Mouse (Mus musculus) embryonic stem cell, embryonic (primary cell): Measurements from ENCODE around the gene Sde2.

Experiments used
- CTCF ChIA-PET, 4 experiments: fragments of 300-600 bp in 2 of 4; fragments of 350-600 bp in 2 of 4; sonication (Branson Sonifier 250); formaldehyde crosslinking; loops; one replicate each; lab custom pipeline; 2022; ENCODE audit warnings: inconsistent platforms in 2 of 4; lab: Charles Lee
- POLR2A ChIA-PET, 4 experiments: fragments of 300-600 bp in 2 of 4; fragments of 350-600 bp in 2 of 4; sonication (Branson Sonifier 250); formaldehyde crosslinking; loops; one replicate each; lab custom pipeline; 2022; ENCODE audit warnings: antibody characterized with exemption in 4 of 4, inconsistent platforms in 1 of 4; lab: Charles Lee

Gene Sde2

GRCm38 (mm10) chr1:180823716-180824115 lies 27.2 kb upstream of the Sde2 start:
- CTCF ChIA-PET = interaction anchor here in 1 of 4 experiments (0.6 kb wide), 2 partner anchors 40 to 532 kb away, joined by 3 to 9 read pairs; no protein-coding TSS in a partner anchor
- POLR2A ChIA-PET = interaction anchor here in 2 of 4 experiments (1.0 to 5.0 kb wide), 7 partner anchors 10 to 30 kb away, joined by 3 to 54 read pairs (median 4); partner anchors contain the start of genes H3f3a (in 2 of the 2) and Sde2 (in 2 of the 2)

DNA sequence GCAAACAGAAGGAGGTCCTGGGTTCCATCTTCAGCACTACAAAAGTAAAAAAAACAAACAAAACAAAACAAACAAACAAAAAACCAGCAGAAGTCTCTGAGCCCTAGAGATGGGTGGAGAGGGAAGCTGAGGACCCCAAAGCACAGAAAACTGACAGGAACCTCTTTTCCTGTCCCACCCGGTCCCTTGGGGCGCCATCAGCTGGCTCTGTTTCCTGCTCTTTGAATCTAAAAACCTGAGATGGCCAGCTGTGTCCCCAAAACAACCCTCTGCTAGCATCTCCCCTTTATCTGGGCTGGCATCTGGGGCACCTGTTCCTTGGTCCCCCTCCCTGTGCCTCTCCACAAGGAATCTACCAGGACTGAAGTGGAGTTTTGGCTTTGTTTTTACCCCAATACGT lies 26.2 kb upstream of the Sde2 start:
- CTCF ChIA-PET = no interaction called here
- POLR2A ChIA-PET = interaction anchor here in 3 of 4 experiments (0.6 to 5.0 kb wide), 3 partner anchors 12 to 26 kb away, joined by 4 to 54 read pairs (median 6); partner anchors contain the start of genes H3f3a (in 1 of the 3) and Sde2 (in 1 of the 3)

DNA sequence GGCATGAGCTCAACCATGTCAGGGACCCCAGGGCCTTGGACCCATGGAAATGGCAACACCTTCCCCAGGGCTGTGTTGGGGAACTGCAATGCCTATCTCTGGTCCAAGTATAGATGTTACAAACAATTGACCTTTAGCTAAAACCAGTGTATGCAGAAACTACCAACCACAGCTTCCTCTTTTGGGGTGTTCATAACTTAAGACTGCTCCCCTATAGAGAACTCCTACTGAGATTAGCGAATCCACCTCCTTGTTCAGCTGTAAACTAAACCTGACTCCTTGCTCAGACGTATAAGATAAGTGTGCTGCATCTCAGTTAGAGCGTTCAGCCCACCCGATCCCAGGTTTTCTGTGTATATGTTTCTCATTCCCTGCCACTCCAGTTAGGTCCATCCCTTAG lies 24.3 kb upstream of the Sde2 start:
- ChIA-PET CTCF (interaction anchor here in 3 of 4 experiments (0.6 to 1.1 kb wide), 3 partner anchors 8 to 37 kb away, joined by 4 to 14 read pairs (median 6); no protein-coding TSS in a partner anchor), POLR2A (interaction anchor here in 3 of 4 experiments (0.9 to 6.6 kb wide), 12 partner anchors 9 to 62 kb away, joined by 3 to 72 read pairs (median 4); partner anchors contain the start of genes H3f3a (in 2 of the 3) and Sde2 (in 2 of the 3))

GRCm38 (mm10) chr1:180829775-180830174 lies 21.2 kb upstream of the Sde2 start:
- CTCF ChIA-PET = interaction anchor here in 1 of 4 experiments (0.6 to 1.3 kb wide), 3 partner anchors 12 to 56 kb away, joined by 3 to 4 read pairs (median 3); no protein-coding TSS in a partner anchor
- POLR2A ChIA-PET = interaction anchor here (0.6 to 13.1 kb wide), 32 partner anchors 9 to 150 kb away, joined by 3 to 162 read pairs (median 6); partner anchors contain the start of genes H3f3a (in 4 of the 4), Sde2 (in 3 of the 4) and Pycr2 (in 1 of the 4)

GRCm38 (mm10) chr1:180830175-180830574 lies 20.8 kb upstream of the Sde2 start:
- CTCF ChIA-PET = interaction anchor here in 3 of 4 experiments (0.5 to 1.3 kb wide), 7 partner anchors 13 to 1295 kb away, joined by 3 to 4 read pairs (median 3); no protein-coding TSS in a partner anchor
- POLR2A ChIA-PET = interaction anchor here (0.6 to 13.1 kb wide), 36 partner anchors 9 to 150 kb away, joined by 3 to 162 read pairs (median 4); partner anchors contain the start of genes H3f3a (in 4 of the 4), Sde2 (in 3 of the 4) and Pycr2 (in 1 of the 4)

DNA sequence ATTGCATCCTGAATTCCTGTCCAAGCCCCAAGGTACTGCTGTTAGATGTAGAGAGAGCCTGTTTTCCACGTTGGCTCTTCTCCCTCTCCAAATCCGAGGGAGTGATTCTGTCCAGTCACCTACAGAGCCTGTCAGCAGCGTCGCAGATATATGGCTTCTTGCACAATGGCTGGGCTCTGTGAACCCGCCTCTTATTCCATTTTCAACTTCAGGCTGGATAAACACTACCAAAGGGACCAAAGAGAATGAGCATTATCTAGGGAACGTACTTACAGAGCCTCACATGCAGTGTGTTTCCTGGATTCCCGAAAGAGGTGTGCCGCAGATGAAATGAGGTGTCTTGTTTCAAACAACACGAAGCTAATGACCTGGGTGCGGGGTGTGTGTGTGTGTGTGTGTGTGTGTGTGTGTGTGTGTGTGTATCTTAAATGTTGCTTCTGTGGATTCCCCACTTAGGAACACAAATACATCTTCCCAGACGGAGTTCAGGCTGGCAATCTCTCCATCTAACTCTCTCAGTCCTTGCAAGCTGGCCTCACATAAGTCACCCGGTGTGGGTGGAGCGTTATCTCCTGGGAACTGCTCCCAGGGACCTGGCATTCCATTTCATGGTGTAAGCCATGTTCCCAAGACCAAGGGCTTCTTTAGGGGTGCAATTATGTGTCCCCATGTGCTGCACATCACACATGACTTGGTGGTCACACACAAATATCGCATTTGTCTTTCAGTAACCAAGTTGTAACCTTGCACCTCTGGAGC lies 20.2 kb upstream of the Sde2 start:
- ChIA-PET CTCF (interaction anchor here in 3 of 4 experiments (0.5 to 1.3 kb wide), 5 partner anchors 13 to 1294 kb away, joined by 3 read pairs; no protein-coding TSS in a partner anchor), POLR2A (interaction anchor here (0.6 to 13.1 kb wide), 37 partner anchors 9 to 811 kb away, joined by 3 to 162 read pairs (median 5); partner anchors contain the start of genes H3f3a (in 4 of the 4), Sde2 (in 3 of the 4) and Pycr2 (in 1 of the 4))

DNA sequence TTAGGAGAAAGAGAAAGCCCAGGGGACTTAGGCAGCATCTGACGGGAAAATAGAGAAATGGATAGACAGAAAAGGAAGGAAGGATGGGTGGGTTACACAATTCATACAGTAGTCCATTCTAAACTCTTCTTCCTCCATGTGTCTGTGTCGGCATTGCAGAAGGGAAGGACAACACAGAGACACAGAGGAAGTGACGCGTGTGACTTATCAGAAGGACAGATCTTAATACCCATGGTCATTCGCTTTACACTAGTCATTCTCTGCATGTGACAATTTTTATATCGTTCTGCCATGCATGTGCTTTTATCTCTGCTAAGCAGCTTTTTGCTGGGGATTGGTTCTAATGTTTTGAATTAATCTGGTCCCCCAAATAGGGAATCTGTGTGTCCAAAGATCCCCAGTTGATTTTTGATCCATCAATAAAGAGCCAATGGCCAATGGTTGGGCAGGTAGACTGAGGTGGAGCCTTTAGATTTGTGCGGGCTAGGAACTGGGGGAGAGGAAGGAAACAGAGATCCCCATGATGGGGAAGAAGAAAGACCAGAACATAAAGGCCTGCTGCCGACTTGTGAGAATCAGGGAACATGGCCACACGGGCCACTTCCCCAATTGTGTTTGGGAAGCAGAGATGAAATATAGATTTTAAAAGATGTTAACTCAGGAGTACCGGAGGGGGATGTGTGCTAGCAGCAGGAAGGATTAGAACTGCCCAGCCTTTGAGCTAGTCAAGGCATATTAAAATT lies 15.5 kb upstream of the Sde2 start:
- ChIA-PET CTCF (no interaction called here), POLR2A (interaction anchor here in 3 of 4 experiments (1.3 to 13.1 kb wide), 6 partner anchors 12 to 22 kb away, joined by 5 to 162 read pairs (median 21); partner anchors contain the start of genes H3f3a (in 2 of the 3) and Sde2 (in 2 of the 3))

DNA sequence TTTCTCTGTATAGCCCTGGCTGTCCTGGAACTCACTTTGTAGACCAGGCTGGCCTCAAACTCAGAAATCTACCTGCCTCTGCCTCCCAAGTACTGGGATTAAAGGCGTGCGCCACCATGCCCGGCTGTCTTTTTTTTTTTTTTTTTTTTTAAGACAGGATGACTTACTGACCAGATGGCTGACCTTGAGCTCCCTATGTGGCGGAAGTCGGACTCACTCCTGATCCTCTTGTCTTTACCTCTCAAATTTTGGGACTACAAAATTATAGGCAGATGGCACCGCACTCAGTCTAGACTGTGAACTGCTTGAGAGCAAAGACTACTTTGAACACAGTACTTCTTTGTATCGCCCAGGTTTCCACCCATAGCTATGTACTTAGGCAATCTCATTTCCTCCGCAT lies 14.5 kb upstream of the Sde2 start:
- ChIA-PET CTCF (interaction anchor here in 2 of 4 experiments (0.6 to 0.7 kb wide), 3 partner anchors 9 to 139 kb away, joined by 4 to 5 read pairs (median 4); no protein-coding TSS in a partner anchor), POLR2A (interaction anchor here in 3 of 4 experiments (0.6 to 13.1 kb wide), 21 partner anchors 8 to 259 kb away, joined by 3 to 162 read pairs (median 4); partner anchors contain the start of genes Sde2 (in 3 of the 3) and H3f3a (in 2 of the 3))

- ChIA-PET CTCF (interaction anchor here in 1 of 4 experiments (0.6 kb wide), 1 partner anchor 170 kb away, joined by 4 read pairs; no protein-coding TSS in a partner anchor), POLR2A (interaction anchor here in 2 of 4 experiments (0.9 to 13.1 kb wide), 11 partner anchors 10 to 85 kb away, joined by 3 to 162 read pairs (median 5); partner anchors contain the start of genes H3f3a (in 2 of the 2) and Sde2 (in 2 of the 2))
Observed at GRCm38 (mm10) chr1:180837186-180837585, 13.7 kb upstream of the Sde2 start.

DNA sequence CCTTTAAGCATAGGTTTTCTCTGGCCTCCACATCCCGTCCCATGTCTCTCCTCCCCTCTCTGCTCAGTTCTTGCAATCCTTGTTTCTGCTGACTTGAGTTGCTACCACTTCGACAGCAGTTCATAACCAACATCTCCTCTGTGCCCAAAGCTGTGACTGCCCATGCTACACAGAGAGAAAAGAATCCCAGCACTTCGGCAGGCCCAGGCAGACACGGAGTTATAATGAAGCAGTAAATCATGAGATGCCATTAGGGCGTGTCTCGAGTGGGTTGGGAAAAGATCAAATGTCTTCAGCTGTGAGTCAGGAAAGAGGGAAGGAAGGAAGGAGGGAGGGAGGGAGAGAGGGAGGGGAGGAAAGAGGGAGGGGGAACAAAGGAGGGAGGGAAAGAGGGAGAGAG lies 12.9 kb upstream of the Sde2 start:
- CTCF ChIA-PET = interaction anchor here in 1 of 4 experiments (0.7 kb wide), 1 partner anchor 84 kb away, joined by 7 read pairs; no protein-coding TSS in a partner anchor

DNA sequence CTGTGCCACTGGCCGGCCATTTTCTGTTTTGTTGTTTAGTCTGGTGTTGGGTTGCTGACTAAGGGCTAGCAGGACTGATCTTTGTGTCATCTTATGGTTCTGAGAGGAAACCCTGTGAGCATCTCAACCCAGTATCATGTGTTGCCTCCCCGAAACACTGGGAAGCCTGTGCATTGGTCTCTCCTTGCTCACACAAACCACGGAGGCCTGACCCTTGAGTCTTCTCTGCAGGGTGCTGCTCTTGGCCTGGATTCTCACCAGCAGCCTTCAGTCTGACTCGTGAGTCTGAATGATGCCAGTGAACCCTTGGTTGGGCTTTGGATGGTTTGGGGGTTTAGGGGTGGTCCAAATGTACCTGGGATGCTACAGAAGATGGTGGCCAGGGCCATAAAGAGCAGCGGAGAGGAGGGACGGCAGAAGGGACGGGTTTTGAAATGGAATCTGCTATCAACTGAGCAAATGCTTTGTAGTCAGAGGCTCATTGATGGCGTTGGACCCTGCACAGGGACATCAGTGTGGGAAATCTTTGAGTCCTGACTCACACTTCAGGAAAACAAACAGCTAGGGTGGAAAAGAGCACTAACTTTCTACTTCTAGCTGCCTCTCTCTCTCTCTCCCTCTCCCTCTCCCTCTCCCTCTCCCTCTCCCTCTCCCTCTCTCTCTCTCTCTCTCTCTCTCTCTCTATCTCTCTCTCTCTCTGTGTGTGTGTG lies 11.6 kb upstream of the Sde2 start:
- CTCF ChIA-PET = interaction anchor here in 1 of 4 experiments (0.7 kb wide), 1 partner anchor 29 kb away, joined by 3 read pairs; no protein-coding TSS in a partner anchor
- POLR2A ChIA-PET = interaction anchor here in 2 of 4 experiments (0.6 to 13.1 kb wide), 9 partner anchors 8 to 30 kb away, joined by 3 to 162 read pairs (median 4); partner anchors contain the start of genes Sde2 (in 2 of the 2) and H3f3a (in 1 of the 2)

More for the DNA sequence above, 12.9 kb upstream of the Sde2 start:
- POLR2A ChIA-PET = interaction anchor here in 2 of 4 experiments (0.7 to 13.1 kb wide), 10 partner anchors 9 to 193 kb away, joined by 3 to 162 read pairs (median 4); partner anchors contain the start of genes H3f3a (in 2 of the 2) and Sde2 (in 2 of the 2)

GRCm38 (mm10) chr1:180841561-180842300 lies 9.2 kb upstream of the Sde2 start:
- ChIA-PET POLR2A (interaction anchor here in 3 of 4 experiments (0.6 to 2.4 kb wide), 19 partner anchors 9 to 1235 kb away, joined by 3 to 38 read pairs (median 3); partner anchors contain the start of genes Sde2 (in 3 of the 3) and H3f3a (in 1 of the 3)), CTCF (interaction anchor here in 1 of 4 experiments (0.6 kb wide), 1 partner anchor 80 kb away, joined by 4 read pairs; no protein-coding TSS in a partner anchor)

DNA sequence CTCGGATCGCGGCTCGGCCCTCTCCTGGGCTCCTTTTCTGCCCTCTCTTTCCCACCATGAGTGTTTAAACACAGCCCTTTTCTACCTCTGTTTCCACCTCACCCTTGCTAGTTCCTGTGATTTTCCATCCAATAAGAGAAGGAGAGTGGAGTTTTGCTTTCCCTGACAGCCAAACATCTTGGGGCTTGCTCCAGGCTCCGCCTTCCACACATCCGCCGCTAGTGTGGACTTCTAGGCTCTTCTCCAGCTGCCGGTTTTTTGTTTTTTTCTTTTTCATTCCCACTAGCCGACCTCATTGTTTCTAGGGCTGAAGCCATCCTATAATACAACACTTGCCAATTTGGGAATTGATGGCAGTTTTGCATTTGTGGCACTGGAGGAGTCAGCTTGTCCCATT lies 2.8 kb upstream of the Sde2 start:
- ChIA-PET POLR2A (interaction anchor here in 3 of 4 experiments (0.5 to 12.9 kb wide), 44 partner anchors 10 to 461 kb away, joined by 3 to 254 read pairs (median 4); partner anchors contain the start of genes H3f3a (in 3 of the 3) and Pycr2 (in 1 of the 3)), CTCF (interaction anchor here in 2 of 4 experiments (1.3 to 1.5 kb wide), 2 partner anchors 15 to 54 kb away, joined by 5 to 18 read pairs; no protein-coding TSS in a partner anchor)

GRCm38 (mm10) chr1:180848511-180849241 lies 2.3 kb upstream of the Sde2 start:
- CTCF ChIA-PET = interaction anchor here in 3 of 4 experiments (0.6 to 1.5 kb wide), 4 partner anchors 15 to 673 kb away, joined by 3 to 18 read pairs (median 4); no protein-coding TSS in a partner anchor
- POLR2A ChIA-PET = interaction anchor here (0.5 to 12.9 kb wide), 60 partner anchors 11 to 386 kb away, joined by 3 to 254 read pairs (median 4); partner anchors contain the start of genes H3f3a (in 4 of the 4), Lefty1 (in 2 of the 4), Nvl (in 1 of the 4) and Pycr2 (in 1 of the 4)
